Mouse (Mus musculus): ENCODE results near the gene Pole3.
A peak's percentile ranks its signal among the peaks of the same experiment; 100 is the strongest.

Pole3 gene

DNA sequence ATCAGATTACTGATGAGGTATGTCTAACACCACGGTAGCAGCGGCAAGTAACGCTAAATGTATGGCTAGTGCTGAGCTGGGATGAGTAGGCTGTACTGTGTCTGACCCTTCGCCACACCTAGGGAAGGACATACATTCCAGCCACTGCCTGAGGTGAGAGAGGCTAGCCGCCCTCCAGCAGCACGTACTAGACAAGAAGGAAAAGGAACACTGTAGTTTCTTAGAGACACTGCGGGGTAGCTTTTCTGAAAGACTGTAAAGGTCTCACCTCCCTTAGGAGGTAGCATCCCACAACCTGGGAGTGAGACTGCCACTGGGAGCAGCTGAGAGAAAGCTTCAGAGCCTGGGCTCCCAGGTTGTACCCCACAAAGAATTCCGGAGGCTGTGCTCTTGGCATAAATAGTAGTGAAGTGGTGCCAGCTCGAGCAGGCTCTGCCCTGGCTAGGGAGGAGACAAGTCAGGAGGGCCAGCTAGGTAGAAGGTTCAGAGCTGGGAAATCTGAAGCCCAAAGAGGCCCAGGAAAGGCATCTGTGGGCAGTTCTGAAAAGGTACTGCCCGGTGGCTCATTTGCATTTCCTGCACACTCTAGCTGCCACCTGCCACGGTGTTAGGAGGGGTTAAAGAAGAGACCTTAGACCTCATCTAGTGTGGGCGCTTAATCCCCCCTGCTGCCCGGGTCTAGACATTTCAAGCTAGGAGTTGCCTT, 6.3 kb downstream of the Pole3 start:
- DNase-seq (ENCODE audit: low spot score in 2 of 2), result no peak

DNA sequence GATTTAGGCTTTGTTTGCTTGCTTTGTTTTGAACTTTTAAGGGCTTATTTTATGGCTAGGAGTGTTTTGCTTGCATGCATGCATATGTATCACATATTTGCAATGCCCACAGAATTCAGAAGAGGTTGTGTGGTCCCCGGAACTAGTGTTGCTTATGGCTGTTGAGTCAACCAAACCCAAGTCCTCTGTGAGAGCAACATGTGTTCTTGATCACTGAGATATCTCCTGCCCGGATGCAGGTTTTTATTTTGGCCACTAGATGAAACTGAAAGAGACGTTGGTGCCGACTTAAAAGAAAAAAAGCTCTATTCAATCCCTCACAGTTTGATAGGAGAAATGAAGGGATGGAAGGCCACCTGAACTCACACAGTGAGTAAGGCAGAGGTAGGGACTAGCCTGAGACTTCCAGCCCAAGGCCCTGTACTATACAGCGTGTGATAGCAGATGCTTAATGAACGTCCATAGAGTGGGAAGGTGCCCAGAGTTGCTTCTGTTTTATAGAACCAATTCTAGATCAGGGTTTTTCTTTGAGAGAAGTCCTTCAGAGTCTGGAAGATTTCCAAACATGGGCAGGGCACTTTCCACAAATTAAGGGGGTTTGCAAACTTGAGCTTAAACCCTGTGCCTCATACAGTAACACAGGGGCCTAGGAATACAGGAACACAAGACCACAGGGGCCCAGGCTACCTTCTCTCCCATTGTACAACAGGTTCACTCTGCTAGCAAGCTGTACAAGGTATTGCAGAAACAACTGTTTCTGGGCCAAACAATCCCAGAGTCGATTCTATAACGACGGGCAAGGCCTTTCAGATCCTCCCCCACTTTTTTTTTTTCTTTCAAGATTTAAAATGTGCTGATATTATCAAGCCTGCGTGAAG, 7.1 kb downstream of the Pole3 start:
- no peak for DNase-seq (ENCODE audit: low spot score in 2 of 2)

DNA sequence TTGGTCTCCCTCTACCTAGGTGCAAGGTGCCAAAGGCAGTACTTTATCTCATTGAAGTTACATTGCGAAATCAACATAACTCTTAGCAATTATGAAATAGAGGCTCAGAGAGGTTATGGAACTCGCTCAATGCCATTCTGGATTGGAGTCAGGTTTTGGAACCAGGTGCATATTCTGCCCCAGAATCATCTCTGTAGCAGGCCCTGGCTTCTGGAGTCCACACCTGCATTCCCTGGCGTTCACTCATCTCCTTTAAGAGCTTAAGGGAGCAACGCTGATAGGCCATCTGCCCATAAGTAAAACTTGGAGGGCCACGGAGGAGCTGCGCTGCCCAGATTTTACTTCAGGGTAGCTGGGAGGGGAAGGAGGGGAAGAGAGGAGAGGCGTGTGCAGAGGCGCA, 7.8 kb downstream of the Pole3 start:
- no peak for DNase-seq (ENCODE audit: low spot score in 2 of 2)

DNA sequence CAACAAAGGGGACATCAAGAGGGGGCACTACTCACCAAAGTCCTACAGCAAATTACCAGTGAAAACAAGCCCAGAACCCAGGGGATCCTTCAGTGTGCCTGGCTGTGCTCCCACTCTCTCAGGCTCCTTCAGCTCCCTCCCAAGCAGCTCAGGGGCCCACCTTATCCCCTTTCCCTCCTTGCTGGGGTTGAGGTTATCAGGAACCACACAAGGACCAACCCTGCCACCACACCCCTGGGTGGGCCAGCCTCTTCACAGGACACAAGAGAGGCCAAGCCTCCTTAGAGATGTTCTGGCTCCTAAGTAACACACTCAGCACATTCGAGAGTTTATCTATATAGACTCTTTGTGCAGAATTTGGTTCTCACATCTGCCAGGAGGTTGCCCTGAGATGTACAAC, 8.3 kb downstream of the Pole3 start:
- no peak for DNase-seq (ENCODE audit: low spot score in 2 of 2)

DNA sequence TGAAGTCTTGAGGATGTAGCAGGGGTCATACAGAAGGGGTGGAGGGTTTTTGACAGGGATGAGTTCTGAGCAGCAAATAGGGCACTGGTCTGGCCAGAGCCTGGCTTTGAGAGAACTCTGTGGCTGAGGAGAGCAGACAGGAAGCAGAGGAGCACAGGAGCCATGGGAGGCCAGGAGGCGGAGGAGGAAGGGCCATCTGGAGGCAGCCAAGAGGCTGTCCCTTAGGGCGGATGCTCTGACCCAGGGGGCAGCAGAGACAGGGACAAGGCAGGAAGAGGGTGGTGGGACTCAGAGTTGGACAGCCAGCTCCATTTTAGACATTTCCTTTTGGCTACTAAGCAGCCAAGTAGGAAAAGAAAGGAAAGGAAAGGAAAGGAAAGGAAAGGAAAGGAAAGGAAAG, 8.8 kb downstream of the Pole3 start:
- no peak for DNase-seq (ENCODE audit: low spot score in 2 of 2)

DNA sequence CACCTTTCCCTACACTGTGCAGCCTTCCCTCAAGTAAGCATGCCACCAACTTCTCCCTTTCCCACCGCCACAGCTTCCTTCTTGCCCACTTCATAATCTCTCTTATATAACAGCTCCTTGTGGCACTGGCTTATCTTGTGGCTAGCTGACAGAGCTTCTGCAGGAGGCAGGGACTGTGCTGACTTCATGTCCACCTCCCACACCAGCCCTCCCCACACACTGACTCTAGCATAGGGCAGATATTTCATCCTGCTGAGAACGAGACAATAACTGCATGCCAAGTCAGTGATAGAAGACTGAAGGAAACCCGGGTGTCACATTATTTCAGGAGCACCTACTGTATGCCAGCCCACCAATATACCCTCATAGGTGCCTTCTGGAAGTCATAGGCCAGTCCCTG, 9.4 kb downstream of the Pole3 start:
- DNase-seq (ENCODE audit: low spot score in 2 of 2), result no peak

DNA sequence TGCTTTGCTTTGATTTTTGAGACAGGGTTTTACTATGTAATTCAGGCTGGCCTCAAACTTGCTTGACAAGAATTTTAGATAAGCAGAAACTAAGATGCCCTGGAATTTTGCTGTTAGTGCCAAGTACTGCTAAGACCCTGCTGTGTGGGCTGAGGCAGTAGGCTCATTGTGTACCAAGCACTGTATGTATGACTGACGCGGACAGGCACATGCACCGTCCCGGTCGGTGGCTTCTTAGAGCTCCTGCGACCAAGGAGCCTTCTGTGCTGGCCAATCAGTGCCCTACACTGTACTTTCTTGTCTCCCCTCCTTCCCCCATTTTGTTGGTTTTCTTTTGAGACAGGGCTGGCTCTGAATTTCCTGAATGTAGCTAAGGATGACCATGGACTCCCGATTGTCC, 9.9 kb downstream of the Pole3 start:
- DNase-seq (ENCODE audit: low spot score in 2 of 2), result no peak

DNA sequence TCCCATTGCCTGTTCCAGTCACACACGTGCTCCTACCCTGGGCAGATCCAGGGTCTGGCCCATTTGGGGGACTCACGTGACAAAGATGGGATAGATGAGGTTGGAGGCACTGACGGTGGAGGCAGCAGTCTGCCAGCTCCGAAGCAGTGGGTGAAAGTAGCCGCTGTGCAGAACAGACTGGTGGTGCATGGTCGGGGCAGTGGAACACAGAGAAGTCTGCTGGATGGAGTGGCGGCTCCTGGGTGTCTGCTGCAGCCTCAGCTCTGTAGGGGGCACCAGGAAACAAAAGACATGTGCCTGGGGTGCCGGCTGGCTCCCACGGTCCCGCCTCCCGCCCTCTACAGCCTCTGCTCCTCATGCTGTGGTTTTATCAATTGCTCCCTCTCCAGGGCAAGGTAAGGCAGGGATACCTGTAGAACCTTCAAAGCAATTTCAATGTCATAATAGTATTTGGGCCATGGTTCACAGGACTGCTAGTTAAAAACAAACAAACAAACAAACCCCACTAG, 10.8 kb downstream of the Pole3 start:
- DNase-seq (ENCODE audit: low spot score in 2 of 2), result no peak

DNA sequence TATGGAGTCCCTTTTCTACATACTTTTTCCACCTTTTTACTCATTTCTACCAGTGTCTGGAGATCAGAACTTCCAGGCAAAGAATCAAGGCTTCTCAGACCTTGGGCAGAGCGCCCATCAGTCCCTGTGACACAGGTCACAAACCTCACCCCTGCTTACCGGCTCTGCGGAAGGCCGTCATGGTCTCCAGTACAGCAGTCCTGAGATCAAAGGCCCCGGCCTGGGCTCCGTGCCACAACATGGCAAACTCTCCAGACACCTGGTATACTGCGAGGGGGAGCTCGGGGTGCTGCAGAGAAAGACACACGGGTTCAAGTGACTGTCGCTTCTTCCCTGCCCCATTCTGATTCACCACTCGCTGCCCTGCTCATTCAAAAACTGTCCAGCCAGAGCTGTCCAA, 14.9 kb downstream of the Pole3 start:
- DNase-seq (ENCODE audit: low spot score in 2 of 2), result no peak

DNA sequence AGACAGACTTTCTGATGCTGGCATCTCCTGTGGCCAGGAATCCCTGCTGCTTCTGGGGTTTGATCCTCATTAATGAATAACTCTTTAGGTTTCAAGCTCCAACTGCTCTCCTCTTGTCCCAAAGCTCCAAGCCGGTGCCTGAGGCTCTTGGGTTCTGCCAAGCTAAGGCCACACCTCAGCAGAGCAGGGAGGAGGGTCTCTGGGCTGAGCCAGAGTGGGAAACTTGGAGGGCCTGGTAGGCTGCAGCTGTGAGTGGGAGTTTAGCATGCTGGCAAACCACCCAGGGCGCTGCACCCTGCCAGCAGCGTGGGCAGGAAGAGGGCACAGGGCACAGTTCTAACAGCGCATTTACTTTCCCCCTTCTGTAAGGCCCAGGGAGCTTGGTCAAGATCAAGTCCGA, 16.0 kb downstream of the Pole3 start:
- DNase-seq (ENCODE audit: low spot score in 2 of 2), result no peak

DNA sequence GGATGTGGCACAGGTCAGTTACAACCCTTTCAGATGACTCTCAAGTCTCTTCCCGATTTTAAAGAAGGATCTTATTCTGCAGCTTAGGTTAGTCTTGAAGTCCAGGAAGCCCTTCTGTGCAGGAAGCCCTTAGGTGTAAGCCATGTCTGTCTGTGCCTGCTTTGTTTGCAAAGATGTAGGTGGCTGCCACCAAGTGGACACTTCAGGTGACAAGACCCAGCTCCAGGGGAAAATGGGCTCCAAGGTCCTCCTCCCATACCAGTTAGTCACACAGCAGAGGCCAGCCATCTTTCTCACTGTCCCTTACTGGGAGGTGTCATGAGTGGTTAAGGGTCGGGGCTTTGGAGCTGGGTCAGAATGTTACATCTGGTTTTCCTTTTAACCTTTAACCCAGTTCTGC, 18.1 kb downstream of the Pole3 start:
- DNase-seq (ENCODE audit: low spot score in 2 of 2), result no peak

DNA sequence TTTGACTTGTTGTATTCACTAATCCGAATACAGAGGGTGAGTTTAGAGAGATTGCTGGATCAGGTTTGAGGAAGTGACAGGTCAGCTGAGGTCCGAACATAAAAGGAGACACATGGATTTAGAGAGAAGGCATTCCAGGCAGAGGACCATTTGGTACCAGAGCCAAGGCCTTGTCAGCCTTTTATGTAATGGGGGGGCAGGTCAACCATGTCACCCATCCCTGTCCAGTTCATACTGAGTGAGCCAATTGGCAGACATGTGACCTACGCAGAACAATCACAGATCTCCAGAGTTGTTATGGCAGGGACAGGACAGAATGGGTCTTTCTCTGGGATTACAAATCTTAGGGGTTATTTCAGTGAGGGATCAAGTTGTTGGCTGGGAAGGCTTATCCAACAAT, 18.9 kb downstream of the Pole3 start:
- DNase-seq (ENCODE audit: low spot score in 2 of 2), result no peak

DNA sequence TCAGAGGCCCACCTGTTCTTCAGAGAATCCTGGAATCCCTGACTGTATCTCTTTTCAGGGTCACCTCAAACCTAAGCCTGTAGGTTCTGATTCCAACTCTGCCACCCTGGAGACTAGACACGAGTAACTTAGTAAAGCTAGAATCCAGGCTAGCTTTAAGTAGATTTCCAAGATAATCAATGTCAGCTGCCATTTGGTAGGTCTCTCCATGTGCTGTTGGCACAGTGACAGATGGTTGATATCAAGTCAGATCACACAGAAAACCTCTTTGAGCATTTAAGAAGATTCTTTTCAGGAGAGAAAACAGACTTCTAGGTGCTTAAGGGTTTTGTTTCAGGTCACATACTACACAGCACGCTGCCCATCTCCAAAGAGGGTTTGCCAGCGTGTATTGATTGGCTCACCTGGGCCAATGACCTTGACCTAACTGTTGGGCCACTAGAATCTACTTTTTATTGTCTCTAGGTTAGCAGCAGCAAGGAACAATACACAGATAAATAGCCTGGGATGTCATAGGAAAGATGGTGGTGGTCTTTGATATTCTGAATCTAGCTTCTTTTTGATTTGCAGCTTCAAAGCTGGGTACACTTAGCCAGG, 21.4 kb downstream of the Pole3 start, which contains the start of gene Hdhd3:
TSS of gene Hdhd3 (minus strand) at position 94 of the 597 bp plus-strand sequence.
- DNase-seq (ENCODE audit: low spot score in 2 of 2), result no peak

DNA sequence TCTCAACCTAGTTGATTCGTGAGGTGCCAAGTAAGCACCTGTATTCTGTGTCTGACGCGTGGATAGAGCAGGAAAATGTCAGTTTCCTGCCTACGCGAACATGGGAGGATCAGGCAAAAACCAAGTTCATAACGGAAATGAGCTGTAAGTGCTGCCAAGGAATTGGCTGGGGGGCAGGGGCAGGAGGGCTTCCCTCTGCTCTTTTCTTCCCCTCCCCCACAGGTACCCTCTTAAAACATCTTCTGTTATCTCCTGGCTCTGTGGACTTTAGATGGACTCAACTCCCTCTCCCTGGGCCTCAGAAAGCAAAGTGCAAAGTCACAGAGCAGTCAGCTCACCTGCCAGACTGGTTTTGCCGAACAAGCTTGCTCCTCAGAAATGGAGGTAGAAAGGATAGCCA, 21.9 kb downstream of the Pole3 start:
- DNase-seq (ENCODE audit: low spot score in 2 of 2), result no peak

DNA sequence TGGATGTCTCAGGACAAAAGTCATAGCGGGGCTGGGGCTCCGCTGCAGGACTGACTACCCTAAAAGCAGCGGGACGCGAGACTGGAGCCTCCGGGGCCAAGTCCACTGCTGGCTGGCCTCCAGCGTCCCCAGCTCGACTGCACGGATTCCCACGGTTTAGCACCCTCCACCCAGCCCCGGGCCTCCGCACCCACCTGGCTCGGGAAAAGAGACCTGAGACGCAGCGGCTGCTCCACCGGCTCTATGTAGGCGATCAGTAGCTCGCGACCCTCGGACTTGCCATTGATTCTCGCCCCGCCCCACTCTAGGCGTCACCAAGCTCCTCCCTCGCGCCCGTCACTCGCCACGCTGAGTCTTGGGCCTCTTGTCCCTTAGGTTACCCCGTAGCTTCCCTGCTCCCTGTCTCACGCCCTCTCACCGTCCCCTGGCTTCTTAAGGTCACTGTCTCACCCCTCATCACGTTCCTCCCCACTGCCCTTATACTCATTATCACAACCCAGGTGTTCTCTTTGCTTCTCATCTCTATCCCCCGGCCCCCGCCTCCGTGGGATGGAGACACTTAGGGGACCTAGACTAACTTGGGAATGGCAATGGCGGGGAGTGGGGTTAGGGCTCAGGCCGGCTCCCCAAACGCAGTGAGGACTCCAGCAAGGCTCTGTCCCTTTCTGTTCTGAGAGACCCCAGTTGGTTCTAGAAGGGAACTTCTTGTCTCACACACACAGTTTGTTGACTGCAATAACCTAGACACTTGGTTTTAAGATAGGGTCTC, 22.7 kb downstream of the Pole3 start:
- peak; percentile 79 to 83 for DNase-seq (ENCODE audit: low spot score in 2 of 2)

DNA sequence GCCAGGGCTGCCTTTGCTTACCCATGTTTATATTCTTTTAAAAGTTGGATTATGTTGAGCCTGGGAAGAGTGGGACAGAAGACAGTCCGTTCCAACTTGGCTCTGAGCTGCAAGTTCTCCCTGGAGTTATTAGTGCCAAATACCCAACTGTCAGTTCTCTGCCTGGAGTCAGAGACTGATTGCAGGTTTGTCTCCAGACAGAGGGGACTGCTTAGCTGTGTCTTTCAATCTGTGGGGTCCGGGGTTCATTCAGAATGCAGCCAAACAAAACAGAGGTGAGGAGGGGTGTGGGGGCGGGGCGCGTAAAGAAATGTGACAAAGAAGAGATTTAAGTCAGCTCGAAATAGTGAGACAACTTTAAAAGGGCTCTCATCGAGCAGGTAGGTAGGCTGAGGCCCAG, 23.3 kb downstream of the Pole3 start:
- DNase-seq (ENCODE audit: low spot score in 2 of 2), result no peak

DNA sequence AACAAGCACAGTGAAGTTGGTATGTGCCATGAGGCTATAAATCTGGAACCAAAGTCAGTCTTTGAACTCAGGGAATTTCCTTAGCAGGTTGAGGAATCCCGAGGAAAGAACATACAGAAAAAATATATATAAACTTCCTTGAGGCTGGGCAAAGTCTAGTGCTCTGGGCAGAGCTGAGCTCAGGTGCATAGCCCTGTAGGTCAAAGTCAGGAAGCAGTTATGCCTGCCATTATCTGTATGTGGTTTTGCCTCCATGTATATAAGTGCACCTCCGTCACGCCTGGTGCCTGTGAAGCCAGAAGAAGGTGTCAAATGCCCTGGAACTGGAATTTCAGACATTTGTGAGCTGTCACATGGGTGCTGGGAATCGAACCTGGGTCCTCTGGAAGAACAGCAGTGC, 24.1 kb downstream of the Pole3 start:
- no peak for DNase-seq (ENCODE audit: low spot score in 2 of 2)

DNA sequence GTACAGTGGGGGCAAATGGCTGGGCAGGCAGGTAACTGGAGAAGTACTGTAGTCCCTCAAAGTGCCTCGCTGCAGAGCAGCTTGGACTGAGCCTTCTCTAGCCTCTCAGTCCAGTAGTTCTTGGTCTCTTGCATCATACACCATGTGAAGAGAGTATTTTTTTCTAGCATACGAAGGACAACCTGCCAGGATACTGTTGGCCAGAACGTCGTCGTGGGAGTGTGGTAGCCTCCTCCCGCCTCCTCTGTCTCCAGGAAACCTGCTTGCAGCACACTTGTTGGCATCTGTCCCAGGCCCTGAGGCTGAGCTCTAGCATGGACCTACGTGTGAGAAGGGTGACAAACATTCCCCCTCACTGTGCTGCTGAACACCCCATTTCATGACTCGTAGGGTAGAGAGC, 28.1 kb downstream of the Pole3 start:
- no peak for DNase-seq (ENCODE audit: low spot score in 2 of 2)

DNA sequence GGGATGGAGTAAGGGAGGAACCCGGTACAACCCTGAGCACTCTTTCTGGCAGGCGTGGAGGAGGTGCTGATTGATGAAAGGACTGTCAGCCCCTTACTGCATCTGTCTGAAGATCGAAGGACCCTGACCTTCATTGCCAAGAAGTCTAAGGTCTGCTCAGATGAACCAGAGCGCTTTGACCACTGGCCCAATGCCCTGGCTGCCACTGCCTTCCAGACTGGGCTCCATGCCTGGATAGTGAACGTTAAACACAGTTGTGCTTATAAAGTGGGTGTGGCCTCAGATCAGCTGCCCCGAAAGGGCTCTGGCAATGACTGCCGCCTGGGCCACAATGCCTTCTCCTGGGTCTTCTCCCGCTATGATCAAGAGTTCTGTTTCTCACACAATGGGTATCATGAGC, 28.9 kb downstream of the Pole3 start:
- DNase-seq (ENCODE audit: low spot score in 2 of 2), result no peak

DNA sequence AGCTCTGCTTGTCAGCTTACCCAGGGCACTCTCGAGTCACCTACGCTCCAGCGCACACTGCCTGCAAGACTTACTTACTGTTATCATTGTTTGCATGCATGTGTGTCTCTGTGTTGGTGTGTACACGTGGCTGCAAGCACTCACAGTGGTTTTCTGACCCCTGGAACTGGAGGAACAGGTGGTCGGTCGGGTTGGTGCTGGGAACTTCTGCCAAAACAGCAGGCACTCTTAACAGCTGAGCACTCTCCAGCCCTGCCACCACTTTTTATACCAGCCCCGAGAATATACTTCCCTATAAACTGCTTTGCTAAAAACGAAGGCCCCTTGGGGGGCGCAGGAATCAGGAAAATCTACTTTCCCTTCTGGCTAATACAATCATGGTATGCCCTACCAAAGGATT, 30.6 kb downstream of the Pole3 start:
- DNase-seq (ENCODE audit: low spot score in 2 of 2), result no peak

DNA sequence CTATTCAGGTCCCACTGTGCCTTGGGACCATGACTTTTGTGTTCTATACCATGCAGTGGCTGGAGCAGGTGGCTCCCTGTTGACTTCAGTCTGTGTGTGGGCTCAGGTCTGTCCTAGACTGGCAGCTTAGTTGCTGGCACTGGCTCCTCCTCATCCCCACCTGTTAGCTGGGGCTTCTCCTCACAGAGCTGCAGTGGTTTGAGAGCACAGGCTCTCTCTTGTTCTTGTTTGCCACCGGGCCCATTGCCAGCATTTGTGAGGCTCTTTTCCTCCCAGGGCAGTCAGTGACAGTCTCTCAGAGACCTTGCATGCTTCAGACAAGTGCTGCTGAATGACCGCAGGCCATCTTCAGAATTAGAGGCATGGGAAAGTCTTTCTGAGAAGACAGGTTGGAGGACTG, 32.2 kb downstream of the Pole3 start:
- DNase-seq (ENCODE audit: low spot score in 2 of 2), result no peak

DNA sequence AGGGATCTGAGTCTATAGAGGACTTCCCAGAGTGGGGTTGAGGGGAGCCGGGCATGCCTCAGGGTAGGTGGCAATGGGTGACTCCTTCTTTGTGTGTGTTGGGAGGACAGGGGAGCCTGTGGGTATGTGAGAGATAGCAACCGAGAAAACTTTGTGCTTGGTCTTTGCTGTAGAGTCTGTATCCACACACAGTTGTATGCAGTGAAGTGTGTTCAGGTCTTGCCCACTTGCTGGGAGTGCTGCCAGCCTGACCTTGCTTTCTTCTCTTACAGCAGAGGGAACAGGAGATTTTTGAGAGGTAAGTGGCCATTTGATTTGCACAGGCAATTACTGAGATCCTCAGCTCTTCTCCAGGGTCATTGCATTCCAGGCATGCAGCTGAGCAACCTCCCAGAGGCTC, 37.0 kb downstream of the Pole3 start:
- DNase-seq (ENCODE audit: low spot score in 2 of 2), result no peak

Measured in cerebellum, postnatal 4 days (tissue).